Mouse (Mus musculus): Measurements from ENCODE around the gene Dazap1.

GRCm38 (mm10) chr10:80226071-80226415 lies 35.2 kb upstream of the Dazap1 start:
- TF ChIP-seq CTCF (conservative IDR thresholded peaks at IDR 0.05; ENCODE audit: insufficient read depth, insufficient read length, low read depth, low read length), result no peak
- no peak for TF ChIP-seq POLR2A (IDR thresholded peaks at IDR 0.05; ENCODE audit: low read depth, low read length)

Measured in kidney, adult 2 months (tissue).